Mouse (Mus musculus) heart, embryonic 11.5 days (tissue): ENCODE data around the gene Ptprm. TPM values are rescaled to one million over a fixed set of nuclear protein-coding genes. Genes with fewer than 3 reads are reported as not detected.

Experiments used
- ATAC-seq: fragments of 200-750 bp; cut with Nextera tagmentation; replicated peaks from 2 replicates; pipeline ENCODE4 v1.8.0; 2017; ENCODE audit warnings: moderate library complexity; ENCODE audit not compliant: insufficient number of reproducible peaks, low FRiP score, low TSS enrichment
- H3K27ac ChIP-seq: fragments of 300-500 bp; sonication (generic); 2 replicates; pipeline ENCODE4 v1.5.1; 2014; ENCODE audit warnings: mild to moderate bottlenecking, low read depth, low read length
- H3K27me3 ChIP-seq: fragments of 300-500 bp; sonication (generic); 2 replicates; pipeline ENCODE4 v1.6.1; 2014; ENCODE audit warnings: mild to moderate bottlenecking, low read length, mixed read lengths; ENCODE audit not compliant: control insufficient read depth, insufficient read depth
- H3K36me3 ChIP-seq: fragments of 300-500 bp; sonication (generic); 2 replicates; pipeline ENCODE4 v1.6.1; 2014; ENCODE audit warnings: mild to moderate bottlenecking, low read length, moderate library complexity, mixed read lengths; ENCODE audit not compliant: control insufficient read depth, insufficient read depth
- H3K4me1 ChIP-seq: fragments of 300-500 bp; sonication (generic); 2 replicates; pipeline ENCODE4 v1.6.1; 2014; ENCODE audit warnings: low read length; ENCODE audit not compliant: control insufficient read depth, insufficient read depth
- H3K4me2 ChIP-seq: fragments of 300-500 bp; sonication (generic); 2 replicates; pipeline ENCODE4 v1.6.1; 2014; ENCODE audit warnings: mild to moderate bottlenecking, moderate library complexity
- H3K4me3 ChIP-seq: fragments of 300-500 bp; sonication (generic); 2 replicates; pipeline ENCODE4 v1.5.1; 2014; ENCODE audit warnings: low read depth, low read length
- H3K9ac ChIP-seq: fragments of 300-500 bp; sonication (generic); 2 replicates; pipeline ENCODE4 v1.6.1; 2014; ENCODE audit warnings: mild to moderate bottlenecking, low read depth, low read length, moderate library complexity
- H3K9me3 ChIP-seq: fragments of 300-500 bp; sonication (generic); replicated peaks from 2 replicates; pipeline ENCODE4 v1.6.1; 2016; ENCODE audit warnings: low read length; ENCODE audit not compliant: control insufficient read depth
- WGBS: fragments of 180-500 bp; shearing (Covaris S2); extraction: QIAGEN DNeasy Blood & Tissue Kit; methylation state at CpG from one replicate; pipeline ENCODE4 v1.1.7; 2014; ENCODE audit not compliant: insufficient replicate concordance; 5-methylcytosine and 5-hydroxymethylcytosine counted together
- polyA plus RNA-seq: library from polyadenylated mRNA; unstranded; fragments of >200 nt; fragmentation: Nextera tagmentation; extraction: Ambion mirVana; gene quantifications from 2 replicates; pipeline ENCODE4 v1.2.1, GENCODE M21; 2014

Ptprm gene
- polyA plus RNA-seq, 1 experiment from 2014 or later: 15.9 TPM

GRCm38 (mm10) chr17:66671715-66672230 is 682.5 kb downstream of the Ptprm start:
- no peaks in the 10 kb centered on the region for H3K27me3 ChIP-seq
- ATAC-seq: no peak
- no peak overlapping the region for H3K4me3 ChIP-seq
- H3K9ac ChIP-seq: no peak overlapping the region
- H3K36me3 ChIP-seq: no peaks in the 10 kb centered on the region
- no peak overlapping the region for H3K4me2 ChIP-seq
- H3K9me3 ChIP-seq: no peaks in the 10 kb centered on the region
- no peaks in the 10 kb centered on the region for H3K4me1 ChIP-seq
- no peak overlapping the region for H3K27ac ChIP-seq
- WGBS: 85% methylated on average over 16 of the region's 16 CpGs

DNA sequence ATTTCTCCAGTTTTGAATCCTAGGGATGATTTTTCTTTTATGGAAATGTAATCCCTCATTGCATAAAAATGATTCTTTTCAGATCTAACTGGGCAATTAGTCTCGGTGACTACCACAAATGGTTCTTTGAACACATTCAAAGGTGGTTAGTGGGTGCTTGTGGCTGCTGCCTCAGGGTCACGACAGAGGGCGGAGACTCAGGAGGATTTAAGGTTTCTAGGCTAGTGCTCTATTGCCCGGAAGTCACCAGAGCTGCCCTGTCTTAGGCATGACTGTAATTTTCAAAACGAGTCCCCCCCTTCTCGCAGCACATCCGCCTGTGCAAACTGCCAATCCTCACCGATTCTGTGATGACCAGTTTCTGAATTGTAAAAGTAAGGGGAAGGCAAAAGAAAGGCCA is 683.0 kb downstream of the Ptprm start:
- WGBS: 75% methylated on average over 8 of the region's 8 CpGs
- Histone ChIP-seq H3K27ac (no peak overlapping the region), H3K9me3 (no peaks in the 10 kb centered on the region), H3K9ac (no peak overlapping the region), H3K4me2 (no peak overlapping the region), H3K27me3 (no peaks in the 10 kb centered on the region), H3K36me3 (no peaks in the 10 kb centered on the region), H3K4me1 (no peaks in the 10 kb centered on the region), H3K4me3 (no peak overlapping the region)
- ATAC-seq: no peak

GRCm38 (mm10) chr17:66665791-66666190 is 688.5 kb downstream of the Ptprm start:
- no peak overlapping the region for H3K4me3 ChIP-seq
- H3K4me2 ChIP-seq: no peak overlapping the region
- no peak overlapping the region for H3K9ac ChIP-seq
- H3K27ac ChIP-seq: no peak overlapping the region
- no peaks in the 10 kb centered on the region for H3K36me3 ChIP-seq
- 86% methylated on average over 3 of the region's 3 CpGs for WGBS
- no peak for ATAC-seq
- no peaks in the 10 kb centered on the region for H3K4me1 ChIP-seq
- H3K9me3 ChIP-seq: no peaks in the 10 kb centered on the region
- no peaks in the 10 kb centered on the region for H3K27me3 ChIP-seq

GRCm38 (mm10) chr17:66665201-66665756 is 689.0 kb downstream of the Ptprm start:
- Histone ChIP-seq H3K36me3 (no peaks in the 10 kb centered on the region), H3K9ac (no peak overlapping the region), H3K4me2 (no peak overlapping the region), H3K4me1 (no peaks in the 10 kb centered on the region), H3K9me3 (no peaks in the 10 kb centered on the region), H3K27ac (no peak overlapping the region), H3K27me3 (no peaks in the 10 kb centered on the region), H3K4me3 (no peak overlapping the region)
- ATAC-seq: no peak
- 78% methylated on average over 3 of the region's 3 CpGs for WGBS

GRCm38 (mm10) chr17:66664796-66665195 is 689.5 kb downstream of the Ptprm start:
- H3K9me3 ChIP-seq: no peaks in the 10 kb centered on the region
- no peak overlapping the region for H3K4me3 ChIP-seq
- ATAC-seq: no peak
- 50% methylated on average over 10 of the region's 10 CpGs for WGBS
- H3K27ac ChIP-seq: no peak overlapping the region
- H3K36me3 ChIP-seq: no peaks in the 10 kb centered on the region
- H3K27me3 ChIP-seq: no peaks in the 10 kb centered on the region
- no peak overlapping the region for H3K4me2 ChIP-seq
- H3K4me1 ChIP-seq: no peaks in the 10 kb centered on the region
- H3K9ac ChIP-seq: no peak overlapping the region

GRCm38 (mm10) chr17:66659242-66659641 is 695.0 kb downstream of the Ptprm start:
- no peak for ATAC-seq

GRCm38 (mm10) chr17:66637951-66638722 is 716.1 kb downstream of the Ptprm start:
- Histone ChIP-seq H3K27me3 (no peaks in the 10 kb centered on the region), H3K36me3 (no peaks in the 10 kb centered on the region), H3K27ac (no peak overlapping the region), H3K9me3 (no peaks in the 10 kb centered on the region), H3K4me2 (no peak overlapping the region), H3K9ac (no peak overlapping the region), H3K4me1 (no peaks in the 10 kb centered on the region), H3K4me3 (no peak overlapping the region)
- no peak for ATAC-seq
- 71% methylated on average over 7 of the region's 7 CpGs for WGBS

More at GRCm38 (mm10) chr17:66659242-66659641, 695.0 kb downstream of the Ptprm start:
- Histone ChIP-seq H3K4me1 (no peaks in the 10 kb centered on the region), H3K36me3 (no peaks in the 10 kb centered on the region), H3K9ac (no peak overlapping the region), H3K9me3 (no peaks in the 10 kb centered on the region), H3K27ac (no peak overlapping the region), H3K4me2 (no peak overlapping the region), H3K4me3 (no peak overlapping the region), H3K27me3 (no peaks in the 10 kb centered on the region)
- 65% methylated on average over 3 of the region's 3 CpGs for WGBS

DNA sequence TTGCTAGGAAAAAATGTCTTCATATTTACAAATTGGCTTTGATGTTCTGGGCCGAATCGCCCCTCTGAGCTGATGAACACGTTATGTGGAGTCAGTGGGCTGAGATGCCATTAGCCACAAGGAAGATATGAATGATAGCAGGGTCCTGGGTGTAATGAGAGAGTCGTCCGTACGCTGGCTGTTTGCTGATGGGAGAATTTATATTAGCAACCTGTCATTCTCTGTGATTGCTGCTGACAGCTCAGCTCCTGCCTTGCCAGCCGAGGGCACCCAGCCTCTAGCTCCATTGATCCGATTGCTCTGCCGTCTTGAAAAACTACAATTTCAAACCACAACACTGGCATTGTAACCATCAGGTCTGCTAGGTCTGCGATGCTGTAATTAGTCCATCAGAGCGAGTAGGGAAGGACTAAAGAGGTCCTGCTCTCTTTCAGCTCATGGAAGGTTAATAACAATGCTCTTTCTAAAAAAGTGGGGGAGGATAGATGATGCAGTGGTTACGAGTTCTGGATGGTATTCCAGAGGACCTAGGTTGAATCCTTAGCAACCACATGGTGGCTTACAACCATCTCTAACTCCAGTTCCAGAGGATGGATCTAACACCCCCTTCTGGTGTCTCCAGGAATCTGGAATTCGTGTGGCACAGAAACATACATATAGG is 734.1 kb downstream of the Ptprm start:
- no peak overlapping the region for H3K4me3 ChIP-seq
- no peaks in the 10 kb centered on the region for H3K36me3 ChIP-seq
- no peak overlapping the region for H3K27ac ChIP-seq
- no peak overlapping the region for H3K9ac ChIP-seq
- no peak for ATAC-seq
- H3K4me1 ChIP-seq: no peaks in the 10 kb centered on the region
- no peak overlapping the region for H3K4me2 ChIP-seq
- WGBS: 79% methylated on average over 13 of the region's 13 CpGs
- no peaks in the 10 kb centered on the region for H3K9me3 ChIP-seq
- H3K27me3 ChIP-seq: no peaks in the 10 kb centered on the region
